Mouse (Mus musculus) left cerebral cortex, postnatal 25 days (tissue): ENCODE results near the gene Hoxa10. TPM values are rescaled to one million over a fixed set of nuclear protein-coding genes. Genes with fewer than 3 reads are reported as not detected.

Experiments
- DNase-seq, 2 experiments: peaks; one replicate each; pipeline ENCODE4 v3.0.0; 2022; ENCODE audit warnings: low spot score in 2 of 2, mixed read lengths in 1 of 2
- intact Hi-C: fragments of 180-260 bp; cut with DNase I; formaldehyde crosslinking; loops from one replicate; pipeline ENCODE4 v1.15.1; 2025
- total RNA-seq, 2 experiments: library from RNA; stranded (reverse); gene quantifications; 2 replicates each; pipeline ENCODE4 v1.2.3; 2021

Gene Hoxa10
- total RNA-seq, 2 experiments from 2014 or later = not detected

DNA sequence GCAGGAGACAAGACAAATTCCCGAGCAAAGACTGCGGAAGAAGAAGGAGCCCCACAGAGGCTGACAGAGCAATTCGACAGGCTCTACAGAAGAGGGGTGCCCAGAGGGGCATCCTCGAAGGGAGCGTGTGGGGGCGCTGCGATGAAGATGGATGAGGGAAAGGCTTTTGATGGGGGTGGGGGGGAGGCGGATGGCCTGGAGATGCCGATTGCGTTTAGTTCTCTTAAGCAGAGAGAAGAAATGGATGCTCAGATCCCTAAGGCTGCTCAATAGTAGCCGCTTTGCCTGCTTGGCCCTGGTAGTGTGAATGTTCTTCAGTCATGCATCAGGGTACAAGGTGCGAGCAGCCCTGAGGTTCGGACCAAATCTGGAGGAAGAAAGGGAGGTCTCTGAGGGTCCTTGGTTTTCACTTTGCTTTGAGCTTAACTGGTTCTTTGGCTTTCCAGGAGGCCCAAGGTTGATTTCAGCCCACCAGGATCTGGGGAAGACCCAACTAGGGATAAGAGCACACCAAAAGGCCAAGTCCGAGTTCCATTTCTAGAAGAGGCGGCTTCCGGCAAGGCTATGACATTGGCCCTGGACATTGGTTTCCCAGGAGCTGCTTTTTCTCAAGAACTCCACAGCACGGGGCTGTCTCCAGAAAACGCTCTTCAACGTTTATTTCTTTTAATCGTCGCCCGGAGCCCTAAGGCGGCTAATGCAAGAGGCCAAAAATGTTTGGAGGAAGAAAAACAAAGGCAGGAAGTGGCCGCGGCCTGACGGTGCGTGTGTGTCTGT is 8.2 kb upstream of the Hoxa10 start:
- no peak for DNase-seq
- intact Hi-C loops = no loop called here

DNA sequence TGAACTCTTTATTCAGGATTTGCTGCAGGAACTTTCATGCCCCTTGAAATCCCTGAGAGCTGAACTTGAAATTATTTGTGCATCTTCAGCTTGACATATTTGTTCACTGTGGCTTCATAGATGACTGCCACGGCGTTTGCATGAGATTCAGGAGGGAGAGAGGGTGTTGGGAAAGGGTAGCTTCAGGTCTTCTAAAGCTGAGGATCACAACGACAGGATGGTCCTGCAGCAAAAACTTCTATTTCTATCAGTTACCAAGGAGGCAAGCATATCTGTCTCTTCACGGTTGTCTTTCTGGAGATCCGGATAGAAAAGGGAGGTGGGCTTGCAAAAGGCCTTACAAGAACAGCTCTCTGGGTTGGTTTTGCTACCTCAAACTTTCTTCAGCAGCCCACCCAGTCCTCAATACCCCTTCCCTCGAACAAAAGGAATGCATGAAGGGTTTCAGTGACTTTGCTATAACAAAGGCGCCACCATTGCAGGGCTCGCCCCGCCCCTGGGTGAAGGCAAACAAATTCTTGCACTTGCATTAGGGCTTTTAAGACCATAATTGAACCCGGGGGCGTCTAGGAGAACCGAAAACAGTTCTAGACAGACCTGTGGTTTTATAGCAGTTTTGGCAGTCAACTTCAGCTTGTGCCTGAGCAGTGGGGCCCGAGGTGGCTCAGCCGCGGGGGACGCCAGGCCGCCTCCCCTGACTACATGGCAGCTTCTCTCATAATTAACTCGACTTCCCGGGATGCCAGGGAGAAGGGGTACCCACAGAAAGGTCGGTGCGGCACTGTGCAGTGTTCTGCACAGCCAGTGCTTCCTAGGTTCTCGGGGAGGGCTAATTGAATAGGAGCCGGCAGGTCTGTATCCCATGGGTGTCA is 7.3 kb upstream of the Hoxa10 start:
- intact Hi-C loops = no loop called here
- no peak for DNase-seq

DNA sequence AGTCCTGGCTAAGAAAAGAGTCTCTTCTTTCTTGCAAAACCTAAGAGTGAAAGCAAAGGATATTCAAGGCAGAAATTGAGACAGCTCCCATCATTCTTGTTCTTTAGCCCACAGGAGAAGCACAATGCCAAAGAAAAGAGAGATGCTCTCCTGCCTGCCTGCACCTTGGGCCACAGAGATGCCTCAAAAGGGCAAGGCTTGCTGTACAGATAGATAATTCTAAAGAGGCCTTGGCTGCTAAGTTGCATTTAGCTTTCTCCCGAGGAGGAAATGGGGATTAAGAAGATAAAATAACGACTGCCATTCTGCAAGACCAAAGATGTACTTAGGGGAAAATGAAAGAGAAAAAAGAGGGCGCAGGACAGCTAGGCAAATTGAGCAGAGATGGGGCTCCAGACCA is 6.3 kb upstream of the Hoxa10 start:
- intact Hi-C loops = no loop called here
- no peak for DNase-seq

DNA sequence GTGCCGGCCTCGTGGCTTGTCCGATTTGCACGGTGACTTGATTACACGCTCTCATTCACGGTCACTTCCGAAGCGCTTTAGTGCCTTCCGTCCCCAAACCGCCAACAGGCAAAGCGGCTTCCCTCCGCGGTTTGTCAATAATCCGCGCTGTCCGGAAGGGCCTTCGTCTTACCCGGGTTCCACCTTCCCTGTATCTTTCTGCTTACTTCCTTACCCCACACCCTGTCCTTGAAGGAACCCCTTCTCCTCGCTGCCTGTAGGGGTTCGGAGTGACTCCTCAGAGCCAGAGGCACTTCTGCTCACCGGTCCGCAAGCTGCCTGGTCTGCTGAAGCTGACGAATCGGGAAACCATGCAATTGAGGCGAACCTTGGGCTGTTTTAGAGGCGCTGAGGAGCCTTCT is 5.7 kb upstream of the Hoxa10 start:
- intact Hi-C loops = no loop called here
- no peak for DNase-seq

DNA sequence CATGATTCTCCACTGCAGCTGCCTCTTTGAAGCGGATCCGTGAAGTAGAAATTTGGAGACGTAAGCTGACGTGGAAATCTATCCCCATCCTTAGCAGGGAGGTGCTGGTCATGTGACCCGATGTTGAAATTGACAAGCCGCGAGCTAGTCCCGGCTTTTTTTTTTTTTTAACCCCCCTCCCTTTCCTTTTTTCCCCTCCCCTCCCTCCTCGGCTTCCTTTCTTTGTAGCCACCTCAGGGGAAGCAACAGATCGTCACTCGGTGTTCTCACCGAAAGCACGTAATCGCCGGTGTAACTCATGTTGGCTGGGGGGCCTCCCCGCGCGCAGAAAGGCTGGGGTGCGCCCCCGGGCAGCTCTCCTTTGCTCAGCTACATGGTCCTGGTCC is 5.1 kb upstream of the Hoxa10 start, which contains the start of gene Hoxa11:
Hoxa11 (minus strand) TSS at position 54 of the 386 bp plus-strand sequence.
- no peak for DNase-seq
- intact Hi-C loops = no loop called here

DNA sequence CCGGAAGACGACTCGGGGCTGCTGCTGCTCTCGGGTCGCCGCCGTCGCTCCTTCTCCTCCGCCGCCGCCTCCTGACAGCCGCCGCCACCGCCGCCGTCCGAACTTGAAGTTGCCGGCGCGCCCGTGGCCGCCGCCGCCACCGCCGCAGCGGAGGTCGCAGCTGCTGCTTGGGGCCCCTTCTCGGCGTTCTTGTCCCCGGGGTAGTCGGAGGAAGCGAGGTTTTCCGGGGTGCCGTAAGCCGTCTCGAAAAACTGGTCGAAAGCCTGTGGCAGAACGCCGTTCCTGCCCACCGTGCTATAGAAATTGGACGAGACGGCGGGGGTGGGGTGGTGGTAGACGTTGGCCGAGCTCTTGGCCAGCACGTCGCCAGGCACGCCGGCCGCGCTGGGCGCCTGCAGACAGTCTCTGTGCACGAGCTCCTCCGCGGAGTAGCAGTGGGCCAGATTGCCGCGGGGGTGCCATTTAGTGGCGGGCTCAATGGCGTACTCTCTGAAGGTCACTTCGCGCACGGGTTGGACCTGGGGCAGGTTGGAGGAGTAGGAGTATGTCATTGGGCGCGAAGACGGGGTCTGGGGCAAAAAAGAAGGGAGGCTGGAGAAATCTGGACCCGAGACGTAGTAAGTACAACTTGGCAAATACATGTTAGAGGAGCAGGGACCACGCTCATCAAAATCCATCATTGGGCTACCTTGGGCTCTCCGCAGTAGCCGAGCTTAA is 4.5 kb upstream of the Hoxa10 start:
- no peak for DNase-seq
- intact Hi-C loops = no loop called here

DNA sequence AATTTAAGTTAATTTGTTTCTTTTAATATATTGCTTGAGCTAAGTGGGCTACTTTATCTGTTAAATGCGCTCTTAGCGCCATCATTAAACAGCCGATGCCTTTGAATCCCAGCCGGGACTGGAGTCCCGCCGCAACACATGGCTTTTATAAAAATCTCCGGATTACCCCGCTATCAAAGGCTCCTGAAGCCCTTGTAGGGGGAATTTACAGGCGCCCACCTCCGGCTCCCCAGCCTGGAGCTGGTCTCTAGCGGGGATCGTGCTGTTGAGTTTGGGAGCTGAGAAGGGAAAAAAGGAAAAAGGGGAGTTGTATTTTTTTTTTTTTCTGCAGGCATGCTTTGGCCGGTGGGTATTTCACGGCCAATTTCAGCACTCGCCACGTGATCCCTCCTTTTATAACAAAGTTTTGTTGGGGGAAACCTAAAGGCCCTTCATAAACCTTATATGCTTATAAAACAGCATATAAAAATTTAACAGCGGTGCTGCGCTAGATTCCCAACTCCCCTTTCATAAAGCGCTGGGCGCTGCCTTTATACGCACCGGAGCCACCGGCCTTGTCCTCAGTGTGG is 3.9 kb upstream of the Hoxa10 start:
- intact Hi-C loops = no loop called here
- DNase-seq = no peak

DNA sequence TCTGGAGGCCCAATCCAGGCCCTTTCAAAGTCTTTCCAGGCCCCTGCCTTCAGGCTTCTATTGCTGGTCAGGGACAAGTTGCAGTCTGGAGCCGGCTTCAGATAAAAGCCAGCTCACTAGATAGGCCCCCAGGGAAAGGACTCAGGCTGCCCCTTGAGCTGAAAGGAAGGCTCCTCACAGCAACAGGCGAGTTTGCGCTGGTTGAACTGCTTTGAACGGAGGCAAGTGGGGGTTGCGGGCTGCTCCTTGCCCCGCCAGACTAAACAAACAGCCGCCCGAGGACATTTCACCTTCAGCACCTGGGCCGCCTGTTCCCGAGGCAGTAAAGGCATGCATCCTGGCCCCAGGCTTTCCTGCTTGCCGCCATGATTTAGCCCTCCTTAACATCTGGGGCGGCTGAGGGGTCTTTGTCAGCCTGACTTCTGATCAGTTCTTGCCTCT is 3.0 kb upstream of the Hoxa10 start:
- intact Hi-C loops = no loop called here
- DNase-seq = no peak

DNA sequence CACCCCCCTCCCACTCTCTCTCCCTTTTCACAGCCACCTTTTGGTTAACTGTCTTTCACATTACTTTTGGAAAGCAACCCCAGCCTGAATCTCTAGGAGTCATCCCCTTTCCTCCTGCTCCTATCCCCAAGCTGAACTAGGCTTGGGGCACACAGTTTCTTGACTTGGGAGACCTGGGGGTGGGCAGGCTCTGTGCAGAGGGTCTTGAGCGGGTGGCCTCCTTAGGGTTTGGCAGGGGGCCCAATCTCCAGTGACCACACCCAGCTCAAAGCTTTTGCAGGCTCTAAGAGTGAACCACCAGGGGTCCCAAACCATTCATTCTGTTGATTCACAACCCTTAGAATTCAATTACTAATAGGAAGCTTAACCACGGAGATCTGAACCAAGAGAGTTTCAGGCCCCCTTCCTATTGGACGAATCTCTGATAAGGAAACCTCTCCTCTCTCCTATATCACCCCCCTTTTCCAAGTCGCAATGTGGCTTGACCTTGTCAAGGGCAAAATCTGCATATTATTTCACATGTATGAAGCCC is 2.2 kb upstream of the Hoxa10 start:
- no peak for DNase-seq
- intact Hi-C loops = no loop called here

DNA sequence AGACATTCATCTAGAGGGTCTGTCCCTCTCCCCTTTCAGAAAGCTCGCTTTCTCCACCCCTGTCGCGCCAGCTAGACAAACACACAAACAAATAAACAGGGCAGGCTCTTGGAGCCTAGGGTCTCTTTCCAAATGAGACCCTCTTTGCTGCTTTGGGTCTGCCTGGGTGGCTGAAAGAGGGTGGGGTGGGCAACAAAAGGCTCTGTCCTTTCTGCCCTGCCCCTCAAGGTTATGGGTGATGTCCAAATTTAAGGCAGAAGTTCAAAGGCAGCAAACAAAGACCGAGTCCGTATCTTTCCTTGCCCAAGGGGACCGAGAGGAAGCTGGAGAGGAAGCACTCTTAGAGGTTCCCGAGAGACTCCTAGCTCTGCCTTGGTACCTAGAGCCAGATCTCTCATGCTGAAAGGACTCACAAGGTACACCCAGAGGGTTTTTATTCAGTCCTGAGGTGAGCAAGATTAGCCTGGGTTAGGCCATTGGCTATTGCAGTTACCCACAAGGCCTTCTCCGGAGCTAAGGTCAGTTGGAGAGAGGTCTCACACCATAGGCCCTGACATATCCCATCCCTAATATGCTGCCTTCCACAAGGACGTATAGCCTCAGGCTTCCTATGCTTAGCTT is 457 bp upstream of the Hoxa10 start:
- intact Hi-C loops = no loop called here
- no peak for DNase-seq

DNA sequence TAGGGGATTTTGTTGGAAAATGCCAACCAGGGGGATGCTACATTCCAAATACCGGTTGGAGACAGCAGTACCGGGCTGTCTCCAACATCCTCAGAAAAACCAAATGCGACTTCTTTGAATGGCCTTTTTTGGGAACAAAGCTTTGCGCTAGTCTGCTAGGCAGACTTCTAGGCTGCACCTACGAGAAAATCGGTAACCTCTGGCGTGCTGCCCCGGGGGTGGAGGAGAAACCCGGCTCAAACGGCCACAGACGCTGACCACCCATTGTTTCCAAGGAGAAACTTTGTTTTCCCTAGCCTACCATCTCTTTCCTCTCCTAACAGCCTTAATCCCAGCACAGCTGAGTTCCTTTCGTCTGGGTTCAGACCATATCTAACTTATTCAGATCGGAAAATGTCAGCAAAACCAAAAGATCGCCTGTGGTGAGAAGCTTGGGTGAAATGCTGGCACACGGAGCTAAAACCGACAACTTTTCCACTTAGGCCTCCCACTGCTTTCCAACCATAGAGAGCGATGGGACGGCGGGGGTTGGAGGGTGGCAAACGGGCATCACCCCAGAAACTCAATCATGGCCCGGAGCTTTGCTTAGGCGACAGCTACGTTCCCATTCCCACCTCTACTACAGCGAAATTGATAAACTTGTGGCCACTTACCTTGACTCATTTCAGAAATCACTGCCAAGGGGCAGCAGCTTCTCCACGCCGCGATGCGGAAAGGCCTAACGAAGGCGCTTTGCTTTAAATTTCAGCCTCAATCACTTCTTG is 847 bp downstream of the Hoxa10 start:
- no peak for DNase-seq
- intact Hi-C loops = no loop called here

DNA sequence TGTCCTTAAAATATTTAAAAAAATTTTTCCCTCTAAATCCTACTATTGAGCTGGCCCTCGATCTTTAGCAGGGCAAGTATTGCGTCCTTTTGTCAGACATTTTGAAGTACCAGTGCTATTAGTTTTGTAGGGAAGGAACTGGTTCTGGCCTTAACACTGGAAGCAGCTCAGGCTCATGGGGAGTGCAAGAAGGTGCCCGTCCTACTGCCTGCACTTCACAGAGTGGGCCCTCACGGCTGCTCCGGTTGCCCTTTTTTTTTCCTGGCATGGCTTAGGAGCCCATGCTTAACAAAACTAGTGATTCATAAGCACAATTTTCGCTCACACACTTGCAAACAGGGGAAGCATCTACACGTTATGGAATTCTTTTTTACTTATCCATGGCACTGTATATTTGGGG is 1.7 kb downstream of the Hoxa10 start:
- no peak for DNase-seq
- intact Hi-C loops = no loop called here

DNA sequence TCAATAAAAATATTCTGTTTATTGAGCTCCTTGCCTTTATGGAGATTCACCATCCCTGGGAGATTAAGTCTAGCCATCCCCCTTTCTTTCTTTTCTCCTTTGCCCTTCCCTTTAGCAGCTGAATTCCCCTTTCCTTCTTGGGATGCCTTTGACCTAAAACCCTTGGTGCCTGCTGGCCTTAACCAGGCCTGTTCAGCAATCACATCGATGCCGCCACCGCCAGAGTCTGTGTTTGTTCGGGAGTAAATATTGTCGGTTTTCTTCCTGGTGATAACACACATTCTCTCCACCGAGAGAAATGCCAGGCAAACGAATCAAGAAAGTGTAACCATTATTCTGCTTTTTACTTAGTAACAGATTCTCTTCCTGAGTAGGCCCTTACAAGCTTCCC is 2.5 kb downstream of the Hoxa10 start:
- intact Hi-C loops = no loop called here
- DNase-seq = no peak

DNA sequence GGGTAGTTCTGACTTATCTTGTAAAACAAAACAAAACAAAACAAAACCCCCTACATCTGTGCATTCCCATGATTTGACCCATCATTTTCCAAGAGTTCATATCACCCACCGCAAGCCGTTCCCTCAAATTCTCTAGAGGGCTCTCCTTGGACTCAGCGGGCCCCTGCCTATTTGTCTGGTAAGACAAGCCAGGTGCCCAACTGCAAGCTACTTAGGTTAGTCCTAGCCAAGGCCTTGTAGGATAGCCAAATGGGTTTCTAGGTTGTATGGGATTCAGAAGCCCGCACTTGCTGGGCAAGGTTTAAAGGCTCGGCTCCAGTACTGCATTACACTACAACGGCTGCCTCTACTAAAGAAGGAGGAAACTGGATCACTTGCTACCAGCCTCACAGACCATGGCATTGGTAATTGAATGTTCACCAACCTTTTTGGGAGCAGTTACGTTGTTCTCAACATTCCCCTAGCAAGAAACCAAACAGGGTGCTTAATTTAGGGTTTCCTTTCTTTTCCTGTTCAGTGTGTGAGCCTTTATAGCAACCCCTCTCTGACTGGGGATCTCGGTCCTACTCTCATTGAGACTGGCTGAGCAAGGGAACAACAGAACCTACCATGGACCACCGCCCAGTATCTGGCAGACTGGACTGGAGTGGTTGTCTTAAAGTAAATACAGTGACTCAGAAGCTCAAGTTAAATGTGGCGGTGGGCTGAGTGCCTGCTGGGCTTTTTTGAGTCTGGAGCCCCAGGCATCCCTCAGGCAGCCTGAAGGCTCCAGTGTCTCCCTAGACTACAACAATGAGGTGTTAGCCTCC is 3.1 kb downstream of the Hoxa10 start:
- no peak for DNase-seq
- intact Hi-C loops = no loop called here

DNA sequence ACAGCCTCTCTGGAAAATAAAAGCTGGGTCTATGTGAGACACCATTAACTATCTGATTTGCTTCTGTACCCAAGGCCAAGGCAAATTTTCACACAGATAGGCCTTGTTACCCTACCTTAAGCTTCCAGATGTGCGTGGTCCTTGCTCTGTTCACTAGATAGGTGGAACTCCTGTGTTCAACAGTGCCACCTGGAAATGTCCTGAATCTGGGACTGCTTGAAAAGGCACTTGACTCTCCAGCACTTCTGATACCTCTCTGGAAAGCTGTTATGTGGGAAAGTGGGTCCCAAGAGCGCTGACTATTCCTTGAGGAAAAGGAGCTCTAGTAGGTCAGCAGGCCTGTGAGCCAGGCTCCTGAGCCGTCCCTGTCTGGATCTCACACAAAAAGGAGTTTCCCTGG is 3.8 kb downstream of the Hoxa10 start:
- intact Hi-C loops = no loop called here
- DNase-seq = no peak

DNA sequence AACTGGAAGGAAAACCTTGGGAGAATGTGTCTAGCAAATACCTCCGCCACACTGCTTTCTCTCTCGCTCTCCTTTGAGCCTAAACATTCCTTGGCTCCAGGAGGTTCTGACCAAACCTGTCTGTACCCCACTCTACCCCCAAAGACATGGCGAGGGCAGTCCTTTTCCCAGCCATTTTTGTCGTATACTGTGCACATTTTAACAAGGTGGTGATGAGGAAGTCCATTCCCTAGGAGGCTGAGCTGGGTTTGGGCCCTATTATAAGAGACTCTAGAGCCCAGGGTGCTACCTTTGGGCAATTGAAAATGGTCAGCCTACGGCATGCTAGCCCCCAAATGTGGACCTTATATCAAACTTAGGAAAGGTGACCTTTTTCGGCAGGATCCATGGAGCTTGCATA is 4.8 kb downstream of the Hoxa10 start:
- intact Hi-C loops = no loop called here
- DNase-seq = no peak

DNA sequence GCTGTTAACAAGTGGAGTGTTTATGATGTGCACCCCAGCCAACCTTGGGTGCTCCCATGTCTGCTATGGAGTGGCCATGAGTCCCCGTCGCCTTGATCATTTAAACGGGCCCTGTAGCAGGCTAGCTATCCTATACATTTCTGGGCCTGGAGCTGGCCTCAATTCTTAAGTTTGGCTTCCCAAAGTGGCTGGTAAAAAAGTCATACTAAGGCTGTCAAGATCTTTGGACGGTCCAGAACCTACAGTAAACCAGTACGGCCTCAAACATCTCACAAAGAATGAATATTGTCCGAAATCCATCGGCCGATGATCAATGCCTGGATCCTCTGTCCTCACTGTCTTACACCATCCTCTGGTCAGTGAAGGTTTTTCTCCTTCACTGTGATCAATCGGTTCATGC is 5.4 kb downstream of the Hoxa10 start:
- no peak for DNase-seq
- intact Hi-C loops = no loop called here
